Mouse (Mus musculus) A20 (cell line): ENCODE data around the gene Gm17783.
A peak's percentile ranks its signal among the peaks of the same experiment; 100 is the strongest.
"Not testable (repeated sequence)": the region's sequence is repeated elsewhere in the genome, so short reads cannot be mapped to it uniquely, and the experiment has no call there.

Experiments used
- DNase-seq: peaks from one replicate; pipeline ENCODE4 v3.0.0-alpha.2; 2011; ENCODE audit warnings: low read depth, low spot score

Gene Gm17783

DNA sequence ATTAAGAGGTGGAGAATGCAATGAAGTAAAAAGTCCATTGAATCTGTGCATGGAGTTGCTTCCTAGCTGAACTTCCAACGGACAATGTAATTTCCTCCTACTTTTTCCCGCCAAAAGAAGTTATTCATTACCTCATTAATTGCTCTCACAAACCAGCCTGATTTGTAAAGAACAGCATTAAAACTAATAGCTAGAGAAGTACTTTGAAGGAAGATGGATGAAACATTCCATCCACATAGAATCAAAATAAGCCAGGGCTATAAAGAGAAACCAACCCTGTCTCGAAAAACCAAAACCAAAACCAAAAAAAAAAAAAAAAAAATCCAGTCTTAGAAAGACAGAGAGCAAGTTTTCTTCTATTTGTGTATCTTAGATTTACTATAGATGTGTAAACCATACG is at the start of gene Gm17783:
Gm17783 (minus strand) TSS at position 101 of the 400 bp plus-strand sequence.
- no peak for DNase-seq

DNA sequence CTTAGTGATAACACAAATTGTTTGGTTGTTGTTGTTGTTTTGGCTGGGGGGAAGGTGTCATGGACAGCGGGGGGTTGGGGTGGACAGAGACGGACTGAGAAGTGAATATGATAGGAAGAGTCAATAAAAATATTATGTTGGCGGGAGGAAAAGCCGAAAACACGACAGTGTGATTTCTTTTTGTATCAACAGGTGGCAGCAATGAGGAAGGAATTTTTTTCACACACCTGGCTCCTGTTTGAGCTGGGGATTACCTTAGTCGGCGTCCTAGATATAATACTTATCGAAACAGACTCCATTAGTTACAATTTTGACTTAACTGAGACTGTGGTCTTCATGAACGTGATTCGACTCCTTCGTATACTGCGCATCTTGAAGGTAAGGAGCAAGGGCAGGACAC is 48.0 kb upstream of the Gm17783 start:
- DNase-seq, result no peak

DNA sequence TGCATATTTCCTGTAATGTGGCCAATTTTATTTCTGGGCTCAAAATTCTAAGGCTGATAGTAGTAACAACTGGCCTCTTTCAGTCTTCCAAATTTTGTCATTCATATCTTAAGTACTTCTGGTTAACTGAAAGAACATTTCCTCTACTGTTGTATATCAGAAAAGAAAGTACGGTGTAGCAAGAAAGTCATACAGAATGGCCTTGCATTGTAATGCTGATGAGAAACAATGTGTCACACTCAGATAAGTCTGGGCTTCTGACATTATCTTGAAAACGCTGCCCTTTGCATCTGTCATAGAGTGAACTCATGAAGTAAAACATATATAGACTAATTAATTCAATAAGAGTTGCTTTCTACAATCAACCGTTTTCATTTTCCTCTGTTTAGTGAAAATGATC is 40.5 kb upstream of the Gm17783 start:
- DNase-seq, result no peak

DNA sequence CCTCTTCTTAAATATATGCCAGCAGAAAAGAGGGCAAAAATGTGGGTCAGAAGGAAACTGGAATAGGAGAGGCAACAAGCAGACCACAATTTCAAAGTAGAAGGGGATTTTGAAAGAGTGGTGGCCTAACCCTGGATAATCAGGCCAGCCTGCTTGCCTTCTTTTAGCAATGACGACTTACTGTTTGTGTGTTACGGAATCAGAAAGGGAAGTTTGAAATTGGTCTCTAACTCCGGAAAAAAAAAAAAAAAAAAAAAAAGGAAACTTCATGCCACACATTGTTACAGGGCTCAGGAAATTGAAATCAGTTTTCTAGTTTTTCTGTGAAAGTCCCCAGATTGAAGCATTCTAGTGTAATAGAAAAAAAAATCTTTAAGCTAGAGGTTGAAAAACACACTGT is 29.9 kb upstream of the Gm17783 start:
- DNase-seq, result no peak

DNA sequence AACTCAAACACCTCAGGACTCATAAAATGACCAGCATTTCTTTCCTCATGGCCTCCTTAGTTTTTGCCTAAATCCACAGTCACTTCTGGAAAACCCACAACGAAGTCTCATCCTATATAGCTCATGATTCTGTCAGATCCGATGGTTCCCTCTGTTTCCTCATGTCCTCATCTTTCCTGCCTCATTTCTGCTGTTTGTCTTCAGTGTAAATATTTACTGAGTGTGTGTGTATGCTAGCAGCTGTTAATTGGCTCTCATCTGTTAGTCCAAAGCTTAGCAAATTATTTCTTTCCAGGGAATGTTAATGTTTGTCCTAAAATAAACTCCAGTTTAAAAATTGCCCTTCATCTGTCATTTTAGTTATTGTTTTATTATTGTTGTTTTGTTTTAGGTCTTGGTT is 19.7 kb upstream of the Gm17783 start:
- no peak for DNase-seq

DNA sequence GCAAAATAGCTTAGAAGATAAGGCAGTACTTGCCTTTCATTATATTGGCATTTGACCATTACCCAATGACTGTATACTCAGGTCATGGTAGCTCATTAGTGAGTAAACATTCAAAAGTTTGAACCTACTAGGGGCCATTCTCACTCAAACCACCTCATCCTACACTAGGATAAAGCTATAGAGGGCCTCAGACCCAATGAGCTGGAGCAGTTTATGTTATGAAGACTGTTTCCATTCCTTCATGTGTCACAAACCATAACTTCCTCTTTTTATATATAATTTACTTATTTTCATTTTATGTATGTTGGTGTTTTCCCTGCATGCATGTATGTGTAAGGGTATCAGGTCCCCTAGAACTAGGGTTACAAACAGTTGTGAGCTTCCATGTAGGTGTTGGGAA is 16.1 kb upstream of the Gm17783 start:
- peak; percentile 53 for DNase-seq

DNA sequence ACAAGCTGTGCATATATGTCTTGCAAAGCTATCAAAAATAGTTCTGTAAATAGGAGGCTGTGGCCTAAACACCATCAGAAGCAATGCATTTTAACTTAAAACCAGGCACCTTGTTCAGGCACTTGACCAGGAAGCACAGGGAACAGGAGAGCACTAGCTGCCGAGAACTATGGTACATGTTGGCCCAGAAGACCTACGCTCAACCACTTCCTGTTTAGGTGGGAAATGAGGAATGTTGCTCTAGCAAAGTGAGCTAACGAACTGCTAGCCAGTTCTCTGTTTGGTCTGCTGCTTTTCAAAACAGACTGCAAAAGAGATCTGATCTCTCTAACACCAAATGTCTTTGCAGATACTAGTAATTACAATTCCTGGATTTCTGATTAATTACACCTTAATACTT is 12.5 kb upstream of the Gm17783 start:
- DNase-seq, result peak; percentile 22

DNA sequence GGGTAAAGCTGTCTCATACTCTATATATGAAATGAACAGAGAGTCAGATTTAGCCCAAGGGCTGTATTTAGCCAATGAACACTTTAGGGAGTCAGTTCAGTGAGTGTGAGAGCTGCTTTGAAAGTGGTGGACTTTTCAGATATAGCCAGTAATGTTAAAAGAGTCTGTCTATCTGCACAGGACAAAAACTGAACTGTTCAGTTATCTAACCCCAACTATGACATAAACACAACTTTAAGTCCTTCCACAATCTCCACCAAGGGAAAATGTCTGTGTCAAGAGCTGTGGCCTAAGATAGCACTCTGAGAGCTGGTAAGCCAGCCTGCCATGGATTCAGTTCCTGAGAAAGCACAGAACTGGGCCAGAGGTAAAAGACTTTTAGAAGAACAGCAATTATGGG is 10.3 kb upstream of the Gm17783 start:
- DNase-seq, result no peak

DNA sequence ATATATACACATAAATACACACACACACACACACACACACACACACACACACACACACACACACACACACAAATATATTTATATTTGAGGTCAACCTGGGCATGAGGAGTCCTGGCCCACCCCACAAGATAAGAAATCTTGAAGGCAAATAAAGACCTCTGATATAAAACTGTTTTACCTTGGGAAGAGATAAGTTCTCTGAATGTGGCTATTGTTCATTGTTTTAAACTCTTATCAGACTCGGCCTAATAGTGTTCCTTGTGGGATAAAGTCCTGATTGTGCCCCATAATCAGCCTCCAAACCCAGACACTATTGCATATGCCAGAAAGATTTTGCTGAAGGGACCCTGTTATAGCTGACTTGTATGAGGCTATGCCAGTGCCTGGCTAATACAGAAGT is 6.5 kb upstream of the Gm17783 start:
- DNase-seq, result not testable (repeated sequence)

DNA sequence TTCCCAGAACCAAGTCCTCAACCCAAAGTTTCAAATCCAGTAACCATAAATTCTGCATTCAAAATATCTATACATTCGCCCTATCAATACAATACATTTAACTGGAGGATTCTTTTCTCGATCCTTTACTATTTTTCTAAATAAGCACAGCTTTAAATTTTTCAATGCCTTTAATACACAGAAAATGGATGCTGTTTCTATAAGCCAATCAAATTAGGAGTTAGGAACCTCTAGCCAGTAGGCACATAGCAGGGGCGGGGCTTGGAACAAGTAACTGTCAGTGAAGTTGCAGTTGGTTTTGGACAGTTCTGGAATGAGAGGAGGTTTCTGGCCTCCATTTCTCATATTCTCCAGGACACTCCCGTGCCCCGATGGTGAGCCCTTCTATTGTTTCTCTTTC is 3.2 kb upstream of the Gm17783 start, which contains the start of gene Slc9c1:
Slc9c1 (plus strand) TSS at position 301 of the 400 bp plus-strand sequence.
- DNase-seq, result no peak

DNA sequence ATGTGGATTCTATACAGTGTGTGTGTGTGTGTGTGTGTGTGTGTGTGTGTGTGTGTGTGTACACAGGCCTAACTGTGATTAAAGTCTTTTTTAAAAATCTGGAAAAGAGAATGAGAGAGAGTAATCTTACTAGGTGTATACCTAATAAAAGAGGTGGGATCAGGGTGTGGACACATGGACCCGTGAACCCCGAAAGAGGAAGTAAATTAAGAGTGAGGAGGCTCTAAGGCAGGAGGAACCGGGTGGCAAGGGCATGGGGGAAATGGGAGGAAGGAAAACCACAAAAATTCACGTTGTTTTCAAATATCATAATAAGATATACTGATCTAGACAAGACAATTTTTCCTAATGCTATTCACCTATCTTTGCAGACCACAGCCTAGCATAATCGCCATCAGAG is 6.3 kb downstream of the Gm17783 start:
- no peak for DNase-seq

DNA sequence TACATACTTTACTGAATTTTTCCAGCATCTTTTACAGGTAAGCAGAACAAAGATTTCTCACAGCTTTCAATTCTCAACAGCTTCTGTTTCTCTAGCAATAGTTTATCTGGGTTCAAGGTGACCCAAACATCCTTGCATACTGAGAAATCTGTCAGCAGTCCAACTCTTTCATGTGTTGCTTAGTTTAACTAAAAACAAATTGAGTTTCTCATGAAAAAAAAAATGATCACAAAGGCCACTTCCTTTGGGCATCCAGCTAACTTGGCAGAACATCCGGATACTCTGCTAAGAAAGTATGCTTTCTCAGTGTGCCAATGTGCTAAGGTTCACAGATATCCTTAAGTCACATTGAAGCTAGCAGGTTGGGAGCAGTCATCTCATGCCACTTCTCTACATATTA is 36.5 kb downstream of the Gm17783 start:
- no peak for DNase-seq

DNA sequence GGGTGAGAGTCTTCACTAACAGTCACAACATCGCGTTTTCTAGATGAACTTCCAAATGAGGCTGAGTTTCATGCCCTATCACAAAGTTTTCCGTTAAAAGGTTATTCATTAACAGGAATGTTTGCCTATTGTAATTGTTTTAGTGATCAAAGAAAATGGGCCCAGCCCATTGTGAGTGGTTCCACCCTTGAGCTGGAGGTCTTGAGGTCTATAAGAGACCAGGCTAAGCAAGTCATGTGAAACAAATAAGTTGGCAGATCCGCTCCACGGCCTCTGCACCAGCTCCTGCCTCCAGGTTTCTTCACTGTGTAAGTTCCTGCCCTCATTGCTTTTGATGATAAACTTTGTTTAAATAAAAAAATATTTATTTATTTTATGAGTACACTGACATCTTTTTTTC is 38.9 kb downstream of the Gm17783 start, which contains the start of gene Gm609:
Gm609 (minus strand) TSS at position 43 of the 400 bp plus-strand sequence.
- no peak for DNase-seq

DNA sequence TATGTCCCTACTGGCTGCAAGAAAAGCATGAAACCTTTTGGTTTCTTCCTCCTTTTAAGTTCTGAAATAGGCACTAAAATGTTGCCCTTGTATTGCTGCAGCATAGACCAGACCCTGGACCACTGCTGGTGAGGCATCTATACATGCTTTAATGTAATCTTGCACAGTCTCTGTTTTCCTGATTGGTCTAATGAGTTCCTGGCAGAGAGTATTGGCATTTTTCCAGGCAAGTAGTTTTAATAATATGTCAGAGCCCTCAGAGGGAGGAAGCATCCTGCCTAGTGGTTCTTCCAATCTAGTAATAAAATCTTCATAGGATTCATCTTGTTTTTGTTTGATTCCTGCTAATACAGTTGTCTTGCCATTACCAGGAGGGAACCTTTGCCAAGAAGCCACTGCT is 54.9 kb downstream of the Gm17783 start:
- DNase-seq, result no peak

DNA sequence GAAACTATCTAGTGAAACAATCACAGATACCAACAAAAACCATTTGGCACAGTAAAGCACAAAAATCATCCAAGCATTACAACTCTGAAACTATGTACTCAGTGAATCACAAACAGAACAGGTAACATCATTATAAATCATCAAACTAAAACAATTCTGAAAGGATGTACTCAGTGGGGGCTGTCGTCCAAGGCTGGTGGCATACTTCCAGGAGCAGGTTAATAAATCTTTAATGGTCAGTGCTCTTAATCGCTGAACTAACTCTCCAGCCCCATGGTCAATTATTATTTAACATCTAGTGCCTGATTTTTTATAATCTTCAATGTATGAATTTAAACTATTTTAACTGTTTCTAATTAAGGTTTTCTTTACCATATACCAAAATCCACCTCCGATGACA is 60.0 kb downstream of the Gm17783 start:
- not testable (repeated sequence) for DNase-seq
